Mouse (Mus musculus) granulocyte monocyte progenitor cell, adult 5-6 weeks (primary cell): ENCODE measurements at regions not wholly inside any gene's neighbourhood (a gene's known extent, or its start where the extent isn't known, plus 50 kb on each side); places are given as distances from the start of the nearest gene placed in this dataset.
A peak's percentile ranks its signal among the peaks of the same experiment; 100 is the strongest.

Experiments
- ATAC-seq: replicated peaks from 2 replicates; pipeline ENCODE4 v1.8.0; 2016; ENCODE audit warnings: mild to moderate bottlenecking, moderate TSS enrichment, inconsistent platforms; ENCODE audit not compliant: poor library complexity, severe bottlenecking

GRCm38 (mm10) chr1:57032407-57032806 lies 54.0 kb upstream of the Satb2 start:
- 0 out of 2 replicates have a peak, but pooled peaks have one; percentile 50 for ATAC-seq

- no peak for ATAC-seq
These were observed 54.8 kb upstream of the Satb2 start for GRCm38 (mm10) chr1:57033244-57033643.

GRCm38 (mm10) chr1:57034411-57034810 lies 56.0 kb upstream of the Satb2 start:
- peak; percentile 85 for ATAC-seq

GRCm38 (mm10) chr1:57036382-57036781 lies 57.9 kb upstream of the Satb2 start:
- no peak for ATAC-seq

- ATAC-seq, result no peak
These were observed 61.8 kb upstream of the Satb2 start for GRCm38 (mm10) chr1:57040201-57040600.

GRCm38 (mm10) chr1:57041578-57041977 lies 63.1 kb upstream of the Satb2 start:
- no peak for ATAC-seq

GRCm38 (mm10) chr1:57053836-57054235 lies 75.4 kb upstream of the Satb2 start:
- no peak for ATAC-seq

GRCm38 (mm10) chr1:57055976-57056375 lies 77.5 kb upstream of the Satb2 start:
- ATAC-seq, result no peak

- ATAC-seq, result no peak
These were observed 80.8 kb upstream of the Satb2 start for GRCm38 (mm10) chr1:57059216-57059615.

- ATAC-seq, result no peak
These were observed 96.8 kb upstream of the Satb2 start for GRCm38 (mm10) chr1:57075221-57075620.

GRCm38 (mm10) chr1:57076696-57077095 lies 98.2 kb upstream of the Satb2 start:
- no peak for ATAC-seq

GRCm38 (mm10) chr1:57080306-57080705 lies 101.9 kb upstream of the Satb2 start:
- no peak for ATAC-seq

- ATAC-seq, result no peak
These were observed 104.7 kb upstream of the Satb2 start for GRCm38 (mm10) chr1:57083134-57083533.

- no peak for ATAC-seq
These were observed 105.2 kb upstream of the Satb2 start for GRCm38 (mm10) chr1:57083540-57084083.

GRCm38 (mm10) chr1:57095361-57096247 lies 117.2 kb upstream of the Satb2 start:
- ATAC-seq, result no peak

GRCm38 (mm10) chr1:57096248-57096600 lies 117.8 kb upstream of the Satb2 start:
- ATAC-seq, result no peak

GRCm38 (mm10) chr1:57096740-57097139 lies 118.3 kb upstream of the Satb2 start:
- ATAC-seq, result no peak

GRCm38 (mm10) chr1:57100614-57101013 lies 122.2 kb upstream of the Satb2 start:
- ATAC-seq, result no peak

GRCm38 (mm10) chr1:57107308-57107707 lies 128.9 kb upstream of the Satb2 start:
- no peak for ATAC-seq

- ATAC-seq, result no peak
These were observed 142.2 kb upstream of the Satb2 start for GRCm38 (mm10) chr1:57120678-57121077.

- no peak for ATAC-seq
These were observed 165.7 kb upstream of the Satb2 start for GRCm38 (mm10) chr1:57144181-57144580.

GRCm38 (mm10) chr1:57155869-57156268 lies 177.4 kb upstream of the Satb2 start:
- no peak for ATAC-seq
